Mouse (Mus musculus) ES-E14 (cell line): ENCODE data around the gene Wdr12.

Experiments
- CHD2 ChIP-seq: IDR thresholded peaks from 2 replicates; pipeline ENCODE4 v1.6.1; 2014; ENCODE audit warnings: mild to moderate bottlenecking, low read depth, low read length, inconsistent platforms
- HCFC1 ChIP-seq: IDR thresholded peaks from 2 replicates; pipeline ENCODE4 v1.6.1; 2012; ENCODE audit warnings: low read length, inconsistent platforms, borderline replicate concordance; ENCODE audit not compliant: insufficient read depth
- MAFK ChIP-seq: IDR thresholded peaks from 2 replicates; pipeline ENCODE4 v1.6.1; 2014; ENCODE audit warnings: mild to moderate bottlenecking, low read depth, low read length, inconsistent platforms; ENCODE audit not compliant: insufficient read depth
- ZNF384 ChIP-seq: IDR thresholded peaks from 2 replicates; pipeline ENCODE4 v1.6.1; 2012; ENCODE audit warnings: low read depth, low read length, inconsistent platforms

- TF ChIP-seq ZNF384: no peak
- no peak for TF ChIP-seq CHD2
- TF ChIP-seq MAFK: no peak
- no peak for TF ChIP-seq HCFC1
Measured at GRCm38 (mm10) chr1:60098839-60099238, 394 bp upstream of the Wdr12 start.
